Mouse (Mus musculus) C2C12 (cell line): ENCODE measurements around the gene Gm853. TPM values are rescaled to one million over a fixed set of nuclear protein-coding genes. Genes with fewer than 3 reads are reported as not detected.

Experiments
- H3K27me3 ChIP-seq: one replicate; pipeline ENCODE4 v1.6.1; 2011; ENCODE audit not compliant: control insufficient read depth, insufficient read depth, insufficient read length
- H3K36me3 ChIP-seq: one replicate; pipeline ENCODE4 v1.6.1; 2011; ENCODE audit not compliant: control insufficient read depth, insufficient read depth
- H3K4me3 ChIP-seq: one replicate; pipeline ENCODE4 v1.5.1; 2011; ENCODE audit warnings: mild to moderate bottlenecking, control low read depth; ENCODE audit not compliant: poor library complexity, insufficient read depth, severe bottlenecking
- H3K79me2 ChIP-seq: one replicate; pipeline ENCODE4 v1.6.1; 2011; ENCODE audit not compliant: control insufficient read depth, insufficient read depth
- H3K79me3 ChIP-seq: one replicate; pipeline ENCODE4 v1.6.1; 2011; ENCODE audit warnings: low read depth, control low read depth
- H3ac ChIP-seq: one replicate; pipeline ENCODE3; 2011; ENCODE audit warnings: low read depth; ENCODE audit not compliant: control insufficient read depth, insufficient read length
- CEBPB ChIP-seq: IDR thresholded peaks from one replicate; pipeline ENCODE4 v1.6.1; 2011; ENCODE audit warnings: low read depth, mild to moderate bottlenecking, control low read depth, moderate library complexity
- CTCF ChIP-seq: IDR thresholded peaks from one replicate; pipeline ENCODE4 v1.5.1; 2011; ENCODE audit not compliant: control insufficient read depth, insufficient read depth, insufficient read length
- FOSL1 ChIP-seq: IDR thresholded peaks from one replicate; pipeline ENCODE4 v1.8.0; 2011; ENCODE audit warnings: mild to moderate bottlenecking, low read length; ENCODE audit not compliant: poor library complexity, insufficient read depth, severe bottlenecking
- MAX ChIP-seq: IDR thresholded peaks from one replicate; pipeline ENCODE4 v1.6.1; 2011; ENCODE audit warnings: mild to moderate bottlenecking, control low read depth
- MYOD1 ChIP-seq: IDR thresholded peaks from one replicate; pipeline ENCODE4 v1.6.1; 2011; ENCODE audit warnings: low read depth; ENCODE audit not compliant: control insufficient read depth, insufficient read length
- MYOG ChIP-seq: IDR thresholded peaks from one replicate; pipeline ENCODE4 v1.6.1; 2011; ENCODE audit not compliant: control insufficient read depth, insufficient read length; ENCODE audit errors: extremely low read depth
- USF1 ChIP-seq: IDR thresholded peaks from one replicate; pipeline ENCODE4 v1.6.1; 2011; ENCODE audit warnings: low read depth, mild to moderate bottlenecking, control low read depth, moderate library complexity
- polyA plus RNA-seq: library from polyadenylated mRNA; unstranded; fragments of >200 nt; fragmentation: generic; extraction: Trizol; gene quantifications from one replicate; pipeline ENCODE4 v1.2.1, GENCODE M21; 2012; ENCODE audit warnings: missing spikeins

The Gm853 gene
- polyA plus RNA-seq, 1 experiment: not detected

DNA sequence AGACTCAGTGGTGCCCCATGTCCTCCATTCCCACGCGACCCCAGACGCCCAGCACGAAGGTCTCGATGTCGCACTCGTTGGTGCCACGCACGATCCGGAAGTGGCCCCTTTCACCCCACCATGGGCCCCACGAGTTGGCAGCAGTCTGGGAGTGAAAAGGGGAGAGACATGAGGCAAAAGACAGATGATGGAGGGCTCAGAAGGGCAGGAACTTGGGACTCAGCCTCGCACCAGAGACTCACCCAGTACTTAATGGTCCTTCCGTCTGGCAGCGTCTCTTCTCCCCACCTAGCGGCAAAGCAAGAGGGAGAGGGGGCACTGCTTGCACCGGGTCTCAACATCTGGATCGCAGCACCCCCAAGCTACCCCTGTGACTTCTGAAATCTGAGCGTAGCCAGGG lies 56.1 kb downstream of the Gm853 start:
- H3ac ChIP-seq: no peak overlapping the region

GRCm38 (mm10) chr4:130164121-130164520 lies 58.1 kb downstream of the Gm853 start:
- no peak for TF ChIP-seq MYOD1
- TF ChIP-seq FOSL1: no peak
- TF ChIP-seq MAX: no peak
- TF ChIP-seq CTCF: no peak
- no peak for TF ChIP-seq USF1
- no peak for TF ChIP-seq MYOG
- no peak for TF ChIP-seq CEBPB
- H3K27me3 ChIP-seq: no peaks in the 10 kb centered on the region
- peaks cover 5% of the 10 kb centered on the region for H3K36me3 ChIP-seq
- no peaks in the 10 kb centered on the region for H3K79me2 ChIP-seq
- no peaks in the 10 kb centered on the region for H3K79me3 ChIP-seq
- no peak overlapping the region for H3ac ChIP-seq
- H3K4me3 ChIP-seq: no peak overlapping the region

More for the DNA sequence above, 56.1 kb downstream of the Gm853 start:
- Histone ChIP-seq H3K36me3 (peaks cover 9% of the 10 kb centered on the region), H3K27me3 (no peaks in the 10 kb centered on the region), H3K79me2 (no peaks in the 10 kb centered on the region), H3K79me3 (no peaks in the 10 kb centered on the region), H3K4me3 (no peak overlapping the region)
- no peak for TF ChIP-seq USF1

GRCm38 (mm10) chr4:130163391-130163861 lies 58.8 kb downstream of the Gm853 start:
- Histone ChIP-seq H3K4me3 (no peak overlapping the region), H3K27me3 (no peaks in the 10 kb centered on the region), H3ac (no peak overlapping the region), H3K79me3 (no peaks in the 10 kb centered on the region), H3K36me3 (peaks cover 5% of the 10 kb centered on the region), H3K79me2 (no peaks in the 10 kb centered on the region)
- TF ChIP-seq FOSL1: no peak
- TF ChIP-seq MAX: no peak
- no peak for TF ChIP-seq USF1
- TF ChIP-seq CTCF: no peak
- TF ChIP-seq MYOD1: no peak
- TF ChIP-seq CEBPB: no peak
- TF ChIP-seq MYOG: no peak

DNA sequence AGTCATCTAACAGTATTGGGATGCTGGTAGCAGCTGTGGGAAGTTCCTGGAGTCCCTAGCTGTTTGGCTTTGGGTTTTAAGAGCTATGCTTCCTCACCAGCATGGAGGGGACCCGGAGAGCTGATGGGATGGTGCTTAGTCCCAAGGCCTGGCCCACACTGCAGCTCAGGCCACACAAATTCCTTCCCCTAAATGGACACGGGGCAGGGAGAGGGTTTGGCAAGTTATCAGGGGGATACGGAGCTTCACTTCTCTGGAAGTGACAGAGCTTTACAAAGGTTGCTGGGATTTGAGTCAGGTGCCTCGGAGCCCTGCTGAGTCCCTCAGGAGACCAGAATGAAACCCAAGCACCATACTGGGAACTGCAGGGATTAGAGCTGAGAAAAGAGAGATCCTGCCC lies 60.9 kb downstream of the Gm853 start:
- no peaks in the 10 kb centered on the region for H3K27me3 ChIP-seq
- H3K36me3 ChIP-seq: no peaks in the 10 kb centered on the region
- TF ChIP-seq USF1 (no peak), CEBPB (no peak), MYOD1 (no peak), CTCF (no peak), MYOG (no peak), MAX (no peak), FOSL1 (no peak)
- no peaks in the 10 kb centered on the region for H3K79me3 ChIP-seq
- no peak overlapping the region for H3ac ChIP-seq
- no peak overlapping the region for H3K4me3 ChIP-seq
- no peaks in the 10 kb centered on the region for H3K79me2 ChIP-seq

Other genes with a start within 250 kb of the Gm853 start
- 0.06 TPM for gene Adgrb2, start 237.5 kb downstream of the Gm853 start, polyA plus RNA-seq
- 7.5 TPM for gene Col16a1, start 174.6 kb downstream of the Gm853 start, polyA plus RNA-seq
- 49.7 TPM for gene Pef1, start 119.8 kb downstream of the Gm853 start, polyA plus RNA-seq
- not detected for gene Hcrtr1, start 83.0 kb downstream of the Gm853 start, polyA plus RNA-seq
- 64.1 TPM for gene Tinagl1, start 47.3 kb downstream of the Gm853 start, polyA plus RNA-seq
- 37.7 TPM for gene Serinc2, start 56.8 kb upstream of the Gm853 start, polyA plus RNA-seq
- gene Fabp3, start 86.2 kb upstream of the Gm853 start, polyA plus RNA-seq: 14.5 TPM
- not detected for gene Gm10570, start 86.3 kb upstream of the Gm853 start, polyA plus RNA-seq
- 34.5 TPM for gene Zcchc17, start 137.5 kb upstream of the Gm853 start, polyA plus RNA-seq
- 90.6 TPM for gene Snrnp40, start 137.7 kb upstream of the Gm853 start, polyA plus RNA-seq